Mouse (Mus musculus): ENCODE data around the gene Tmem30c.

DNA sequence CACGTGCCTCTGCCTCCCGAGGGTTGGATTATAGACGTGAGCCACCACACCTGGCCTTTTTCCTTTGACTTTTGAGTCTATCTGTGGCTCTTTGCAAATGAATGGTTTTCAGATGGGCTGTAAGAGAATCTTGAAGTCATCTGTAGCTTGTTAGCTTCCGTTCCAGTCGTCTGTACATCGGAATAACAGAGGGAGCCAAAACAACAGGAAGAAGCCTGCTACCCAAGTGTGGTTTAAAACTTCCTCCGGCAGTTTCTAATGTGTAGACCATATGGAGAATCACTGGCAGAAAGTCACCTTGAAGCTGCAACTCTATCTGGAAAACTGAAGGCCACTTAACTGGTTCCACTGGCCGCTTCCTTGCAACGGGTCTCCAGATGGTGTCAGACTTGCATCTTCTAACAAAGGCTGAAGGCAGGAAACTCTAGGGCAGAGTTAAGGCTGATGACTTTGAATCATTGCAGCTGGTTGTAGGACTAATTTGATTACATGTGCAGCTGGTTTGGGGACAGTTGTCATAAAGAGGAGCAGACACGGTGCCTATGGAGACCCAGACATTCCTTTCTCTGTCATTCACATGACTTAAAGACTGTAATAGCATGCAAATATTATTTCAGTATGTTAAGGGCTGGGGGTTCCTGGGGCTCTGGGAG lies 49.3 kb downstream of the Tmem30c start:
- TF ChIP-seq POLR2A (IDR thresholded peaks at IDR 0.05; ENCODE audit: borderline replicate concordance, insufficient read depth, low read length) (no peak), CTCF (IDR thresholded peaks at IDR 0.05; ENCODE audit: borderline replicate concordance, insufficient read depth, low read depth, low read length) (no peak)

All from cerebellum, adult 2 months (tissue).